Mouse (Mus musculus) myocyte (in vitro differentiated cells): ENCODE results near the gene Kif28.

ENCODE experiments used
- CEBPB ChIP-seq: IDR thresholded peaks from 2 replicates; pipeline ENCODE4 v1.6.1; 2011; ENCODE audit warnings: mild to moderate bottlenecking, moderate library complexity; ENCODE audit not compliant: poor library complexity, insufficient read depth, severe bottlenecking
- E2F4 ChIP-seq: IDR thresholded peaks from one replicate; pipeline ENCODE4 v1.6.1; 2011; ENCODE audit warnings: mild to moderate bottlenecking, control low read depth, moderate library complexity; ENCODE audit not compliant: insufficient read depth
- MYOG ChIP-seq, 3 experiments: IDR thresholded peaks; one replicate each; pipeline ENCODE4 v1.6.1; 2011; ENCODE audit warnings: control low read depth in 2 of 3, low read depth in 2 of 3, mild to moderate bottlenecking in 2 of 3; ENCODE audit not compliant: insufficient read length in 2 of 3, control insufficient read depth in 1 of 3, insufficient read depth in 1 of 3
- POLR2A ChIP-seq: IDR thresholded peaks from one replicate; pipeline ENCODE4 v1.6.1; 2011; ENCODE audit warnings: low read depth, mild to moderate bottlenecking, control low read depth, moderate library complexity; ENCODE audit not compliant: insufficient read length
- POLR2AphosphoS2 ChIP-seq: IDR thresholded peaks from one replicate; pipeline ENCODE4 v1.6.1; 2011; ENCODE audit warnings: low read depth, control low read depth; ENCODE audit not compliant: insufficient read length
- TCF12 ChIP-seq: IDR thresholded peaks from one replicate; pipeline ENCODE4 v1.6.1; 2011; ENCODE audit warnings: mild to moderate bottlenecking, control low read depth; ENCODE audit not compliant: poor library complexity, insufficient read depth, severe bottlenecking
- TCF3 ChIP-seq: IDR thresholded peaks from one replicate; pipeline ENCODE4 v1.6.1; 2011; ENCODE audit warnings: low read depth, control low read depth; ENCODE audit not compliant: insufficient read length
- USF1 ChIP-seq: IDR thresholded peaks from one replicate; pipeline ENCODE4 v1.6.1; 2011; ENCODE audit warnings: low read depth, mild to moderate bottlenecking, control low read depth, moderate library complexity

- peak; percentile 9 for TF ChIP-seq POLR2AphosphoS2
- no peak for TF ChIP-seq POLR2A
- TF ChIP-seq TCF12: no peak
- no peak for TF ChIP-seq TCF3
- peak in 1 of 3 experiments; percentile 51 for TF ChIP-seq MYOG (IDR thresholded peaks at IDR 0.05; ENCODE audit: control insufficient read depth in 1 of 3, insufficient read depth in 1 of 3, insufficient read length in 2 of 3, low read depth in 2 of 3)
- no peak for TF ChIP-seq USF1
- no peak for TF ChIP-seq E2F4
- no peak for TF ChIP-seq CEBPB
These were observed 56.2 kb downstream of the Kif28 start for GRCm38 (mm10) chr1:179688914-179689313.
